In the genomic region with DNA sequence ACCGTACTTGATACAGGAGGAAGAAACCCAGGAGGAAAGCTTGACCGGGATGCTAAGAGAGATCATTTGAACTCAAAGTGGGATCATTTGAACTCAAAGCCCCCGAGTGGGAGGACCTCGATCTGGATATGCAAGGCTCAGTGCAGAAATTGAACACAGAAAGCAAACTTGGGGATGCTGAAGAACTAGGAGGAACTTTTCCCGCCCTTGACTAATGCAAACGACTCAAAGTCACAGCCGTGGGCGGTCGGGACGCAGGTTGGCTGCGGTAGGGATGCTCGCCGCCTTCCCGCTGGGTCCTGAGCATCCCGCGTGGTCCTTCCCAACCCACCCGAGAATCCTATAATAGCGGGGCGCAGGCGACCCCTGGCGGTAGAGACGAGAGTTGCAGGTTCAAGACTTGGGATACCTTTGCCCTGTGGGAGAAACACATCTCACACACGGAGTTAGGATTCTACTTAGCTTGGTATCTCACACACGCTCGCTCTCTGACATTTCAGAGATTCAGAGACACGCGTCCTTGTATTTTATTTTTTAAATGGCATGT, we compare ENCODE assay signal across 8 mouse cellular contexts. TPM values are rescaled to one million over a fixed set of nuclear protein-coding genes. Genes with fewer than 3 reads are reported as not detected.
DNase-seq lines count a peak whose midpoint lies in the region; ATAC-seq and TF ChIP-seq lines count a peak whose summit lies in the region.

No protein-coding gene starts in this region.

- peak; percentile 82 to 95 for DNase-seq in adrenal gland, adult (ENCODE audit: inconsistent age in 2 of 2, low spot score in 1 of 2)
- peak; percentile 90 for DNase-seq in gastrocnemius, postnatal 10 days
- DNase-seq in induced T-regulatory cell, adult 2 months (ENCODE audit: low read depth) = peak; percentile 90
- peak; percentile 89 to 94 for DNase-seq in left cerebral cortex, adult 2 months (ENCODE audit: extremely low spot score in 1 of 2, low spot score in 2 of 2)
- peak; percentile 83 to 90 for DNase-seq in lung, postnatal 4 days
- peak; percentile 91 to 93 for DNase-seq in right cerebral cortex, postnatal 10 days (ENCODE audit: low spot score in 2 of 2)
- peak; percentile 81 for DNase-seq in urinary bladder, postnatal 14 days (ENCODE audit: low spot score)

- ATAC-seq in common myeloid progenitor, adult 5-6 weeks (replicated peaks; ENCODE audit: low read depth, poor library complexity, severe bottlenecking) = peak; percentile 46; the same call in 1 of the 2 replicates

- intact Hi-C loops in left cerebral cortex, adult 2 months (cut with DNase I) = loop anchor here (1.0 to 2.0 kb wide), 3 partner anchors 42 to 164 kb away; no protein-coding TSS in a partner anchor

- no peak; the same call in none of the 2 replicates for TF ChIP-seq CTCF in left cerebral cortex, adult 2 months (IDR thresholded peaks at IDR 0.05)

- peak overlapping the region; percentile 53 for H3K4me3 ChIP-seq in left cerebral cortex, adult 2 months

- H3K27ac ChIP-seq in left cerebral cortex, adult 2 months = peak overlapping the region; percentile 83

RNA-seq across cellular contexts. Expression of a gene that starts 2.0 kb away (rescaled TPM):
- 17.1 and 18.9 TPM in 2 replicates for total RNA-seq in common myeloid progenitor, adult 5-6 weeks (2017)
- 10 to 100 TPM; 31.9 to 35.9 TPM for total RNA-seq in gastrocnemius, postnatal 10 days (2021)
- 10 to 100 TPM; 48.9 to 51.8 TPM for total RNA-seq in left cerebral cortex, adult 2 months (2021)

RNA-seq across cellular contexts. Expression of a gene that starts 16.7 kb away (rescaled TPM):
- 23.2 and 27.6 TPM in 2 replicates for total RNA-seq in common myeloid progenitor, adult 5-6 weeks (2017)
- 1 to 10 TPM; 7.8 to 9.8 TPM for total RNA-seq in gastrocnemius, postnatal 10 days (2021)
- 10 to 100 TPM; 17.0 to 17.8 TPM for total RNA-seq in left cerebral cortex, adult 2 months (2021)

RNA-seq across cellular contexts. Expression of a gene that starts 17.0 kb away (rescaled TPM):
- 0.82 and 0.96 TPM in 2 replicates for total RNA-seq in common myeloid progenitor, adult 5-6 weeks (2017)
- total RNA-seq in gastrocnemius, postnatal 10 days (2021) = 1 to 10 TPM; 2.7 to 2.8 TPM
- total RNA-seq in left cerebral cortex, adult 2 months (2021) = 1 to 10 TPM; 7.7 to 7.8 TPM

RNA-seq across cellular contexts. Expression of a gene that starts 32.7 kb away (rescaled TPM):
- total RNA-seq in common myeloid progenitor, adult 5-6 weeks (2017) = 61.8 and 98.3 TPM in 2 replicates
- total RNA-seq in gastrocnemius, postnatal 10 days (2021) = 1 to 10 TPM in 1 of 2 experiments, under 1 TPM in 1; 0.80 to 1.7 TPM
- total RNA-seq in left cerebral cortex, adult 2 months (2021) = 10 to 100 TPM; 27.0 to 59.5 TPM

RNA-seq across cellular contexts. Expression of a gene that starts 39.3 kb away (rescaled TPM):
- 25.8 and 30.3 TPM in 2 replicates for total RNA-seq in common myeloid progenitor, adult 5-6 weeks (2017)
- total RNA-seq in gastrocnemius, postnatal 10 days (2021) = 1 to 10 TPM; 7.7 to 9.7 TPM
- 10 to 100 TPM; 37.2 TPM for total RNA-seq in left cerebral cortex, adult 2 months (2021)

Comparison
In these comparisons a context has a peak if more than half of its experiments do, and no peak if none do; other contexts are left out.
1. Peak in every context shown above with its lines: DNase-seq, ATAC-seq, H3K4me3 ChIP-seq and H3K27ac ChIP-seq.